Mouse (Mus musculus): Measurements from ENCODE around the gene Hoxb1. TPM values are rescaled to one million over a fixed set of nuclear protein-coding genes. Genes with fewer than 3 reads are reported as not detected.

Hoxb1 gene
- total RNA-seq, 2 experiments from 2014 or later: not detected

- DNase-seq (ENCODE audit: extremely low spot score in 1 of 2, low spot score in 2 of 2): no peak
- intact Hi-C loops (cut with DNase I): no loop called here
These were observed 48.5 kb downstream of the Hoxb1 start for GRCm38 (mm10) chr11:96414002-96414401.

Small RNA genes lying within 50 kb of the gene (microRNA-seq; reads per million reads assigned to microRNA genes)
- 3.7 reads per million, percentile 9 among the genes with 10 or more reads in this experiment for gene Mir10a

Other genes with a start within 250 kb of the Hoxb1 start
- gene Ttll6, start 232.0 kb upstream of the Hoxb1 start, total RNA-seq (2021): under 1 TPM; 0.24 to 0.53 TPM
- not detected for gene Hoxb13, start 171.4 kb upstream of the Hoxb1 start, total RNA-seq (2021)
- gene Hoxb9, start 94.3 kb upstream of the Hoxb1 start, total RNA-seq (2021): not detected
- not detected for gene Hoxb8, start 83.8 kb upstream of the Hoxb1 start, total RNA-seq (2021)
- not detected for gene Hoxb7, start 79.1 kb upstream of the Hoxb1 start, total RNA-seq (2021)
- not detected for gene Hoxb6, start 73.3 kb upstream of the Hoxb1 start, total RNA-seq (2021)
- not detected for gene Hoxb5, start 62.4 kb upstream of the Hoxb1 start, total RNA-seq (2021)
- not detected for gene Hoxb4, start 47.5 kb upstream of the Hoxb1 start, total RNA-seq (2021)
- not detected for gene Hoxb3, start 42.4 kb upstream of the Hoxb1 start, total RNA-seq (2021)
- not detected for gene Hoxb2, start 15.2 kb upstream of the Hoxb1 start, total RNA-seq (2021)
- 1 to 10 TPM; 1.3 to 1.6 TPM for gene Skap1, start 98.8 kb downstream of the Hoxb1 start, total RNA-seq (2021)

Measured in left cerebral cortex, postnatal 10 days (tissue).